Mouse (Mus musculus) lung, adult 2 months (tissue): ENCODE measurements around the gene Cldn34c1.
"Not testable (repeated sequence)": the region's sequence is repeated elsewhere in the genome, so short reads cannot be mapped to it uniquely, and the experiment has no call there.

Experiments
- CTCF ChIP-seq: fragments of 200-500 bp; IDR thresholded peaks from 2 replicates; pipeline ENCODE4 v1.5.1; 2011; ENCODE audit warnings: mild to moderate bottlenecking, low read length, control low read depth; ENCODE audit not compliant: insufficient read depth
- POLR2A ChIP-seq: fragments of 200-500 bp; IDR thresholded peaks from 2 replicates; pipeline ENCODE4 v1.6.1; 2011; ENCODE audit warnings: low read depth, mild to moderate bottlenecking, control low read depth, low read length, borderline replicate concordance; ENCODE audit errors: extremely low read depth

GRCm38 (mm10) chrX:123102806-123103205, 489 bp upstream of the Cldn34c1 start:
- TF ChIP-seq CTCF, POLR2A: not testable (repeated sequence)
